Mouse (Mus musculus): Measurements from ENCODE around the gene Smyd1. TPM values are rescaled to one million over a fixed set of nuclear protein-coding genes. Genes with fewer than 3 reads are reported as not detected.

Gene Smyd1
- 0.17 and 0.26 TPM in 2 replicates for polyA plus RNA-seq (2012; rRNA removed)

DNA sequence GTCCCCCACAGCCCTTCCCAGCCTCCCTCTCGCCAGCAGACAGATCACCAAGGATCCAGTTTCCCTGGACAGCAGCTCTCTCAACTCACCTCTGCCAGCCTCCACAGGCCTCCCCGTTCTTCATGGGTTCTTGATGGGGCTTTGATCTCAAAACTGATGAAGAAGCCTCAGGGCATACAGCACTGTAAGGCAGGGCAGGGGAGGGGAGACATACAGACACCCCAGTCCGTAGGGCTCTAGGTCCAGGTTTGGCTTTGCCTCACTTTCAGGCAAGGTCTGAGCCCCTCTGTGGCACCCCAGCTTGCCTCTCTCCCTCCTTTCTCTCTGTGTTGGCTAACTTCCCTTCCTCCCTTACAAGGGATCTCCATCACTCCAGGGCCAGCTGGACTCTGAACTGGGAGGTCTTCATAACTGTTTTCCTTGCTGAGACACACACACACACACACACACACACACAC lies at the start of gene Smyd1:
Gene Smyd1 (minus strand): TSS at position 408 of the 458 bp plus-strand sequence.

DNA sequence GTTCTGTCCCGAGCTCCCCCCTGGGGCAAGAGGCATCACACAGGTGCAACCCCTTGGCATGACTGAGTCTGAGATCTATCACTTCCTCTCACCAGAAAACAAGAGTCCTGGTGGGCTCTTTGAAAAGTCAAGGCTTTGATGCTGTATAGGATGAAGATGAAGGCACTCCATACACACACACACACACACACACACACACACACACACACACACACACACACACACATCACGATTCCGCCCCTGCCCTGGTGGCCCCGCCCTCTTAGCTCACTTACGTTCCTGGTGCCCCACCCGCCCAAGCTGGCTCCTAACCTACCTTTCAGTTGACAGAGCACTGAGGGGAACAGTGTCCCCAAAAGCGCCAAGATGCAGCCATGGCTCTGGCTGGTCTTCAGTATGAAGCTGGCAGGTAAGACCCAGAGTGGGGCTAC lies 473 bp upstream of the Smyd1 start, which contains the start of gene Cd8b1:
Gene Cd8b1 (plus strand): TSS at position 298 of the 431 bp plus-strand sequence.

DNA sequence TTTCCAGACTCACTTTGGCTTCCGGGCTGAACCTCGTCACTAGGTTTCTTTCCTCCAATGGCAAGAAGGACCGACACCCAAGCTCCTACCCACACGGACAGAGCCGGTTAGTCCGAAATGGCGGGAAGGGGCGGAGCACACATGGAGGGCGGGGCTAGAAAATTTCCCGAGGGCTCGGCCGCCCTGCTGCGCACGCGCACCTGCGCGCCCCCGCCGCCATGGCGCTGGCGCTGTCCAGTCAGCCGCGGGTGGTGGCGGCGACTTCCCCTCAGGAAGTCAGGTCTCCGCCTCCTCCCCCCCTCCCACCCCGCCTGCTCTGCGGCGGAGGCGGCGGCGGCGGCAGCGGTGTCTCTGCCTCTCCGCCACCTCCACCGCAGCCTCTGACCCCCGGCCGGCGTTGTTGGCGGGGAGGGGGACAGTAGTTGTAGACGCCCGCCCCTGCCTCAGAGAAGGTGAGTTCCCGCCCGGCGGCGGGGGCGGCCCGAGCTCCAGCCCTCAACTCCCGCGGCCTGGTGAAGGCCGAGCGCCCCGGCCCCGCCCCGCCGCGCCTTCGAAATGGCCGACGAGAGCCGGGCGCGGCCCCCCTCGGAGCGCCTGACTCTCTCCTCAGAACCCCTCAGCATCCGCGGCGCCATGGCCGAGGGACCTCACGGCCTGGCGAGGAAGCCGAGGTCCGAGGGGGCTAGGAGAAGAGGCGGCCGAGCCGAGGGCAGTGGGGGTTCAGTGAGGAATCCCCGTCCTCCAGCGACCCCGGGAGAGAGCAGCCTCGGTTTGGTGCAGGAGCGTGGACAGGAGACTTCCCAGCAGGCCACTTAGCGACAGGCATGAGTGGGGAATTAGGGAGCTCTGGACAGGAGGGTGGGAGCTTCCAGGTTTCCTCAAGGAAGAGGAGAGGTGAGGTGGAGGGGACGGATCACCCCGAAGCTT lies 50.4 kb downstream of the Smyd1 start, which contains the start of gene Krcc1:
Gene Krcc1 (plus strand): TSS at position 289 of the 927 bp plus-strand sequence.

DNA sequence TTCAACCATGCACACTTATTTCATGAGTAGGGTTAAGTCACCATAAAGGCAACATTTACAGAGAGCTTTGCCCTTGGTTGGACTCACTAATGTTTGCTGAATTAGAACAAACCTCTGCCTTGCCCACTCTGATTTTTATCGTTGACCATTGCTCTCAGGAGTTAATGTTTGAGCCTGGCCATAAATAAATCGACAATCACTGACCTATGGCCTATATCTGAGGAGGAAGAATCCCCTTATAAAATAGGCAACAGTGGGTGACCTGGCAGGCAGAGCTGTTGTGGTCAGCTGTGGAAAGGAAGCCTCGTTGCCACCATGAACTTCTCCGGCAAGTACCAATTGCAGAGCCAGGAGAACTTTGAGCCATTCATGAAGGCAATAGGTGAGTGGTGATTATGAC lies 122.4 kb downstream of the Smyd1 start, which contains the start of gene Fabp1:
Gene Fabp1 (plus strand): TSS at position 216 of the 400 bp plus-strand sequence.

Other genes starting within 250 kb of the Smyd1 start
- 11.6 and 14.1 TPM in 2 replicates for gene Thnsl2, start 177.8 kb downstream of the Smyd1 start, polyA plus RNA-seq (2012; rRNA removed)
- 0.45 TPM in 1 of 2 replicates, not detected in the other for gene Fabp1, start 122.4 kb downstream of the Smyd1 start, polyA plus RNA-seq (2012; rRNA removed)
- 5.4 and 6.8 TPM in 2 replicates for gene Krcc1, start 50.6 kb downstream of the Smyd1 start, polyA plus RNA-seq (2012; rRNA removed)
- gene Cd8b1, start 555 bp upstream of the Smyd1 start, polyA plus RNA-seq (2012; rRNA removed): 0.14 TPM in 1 of 2 replicates, not detected in the other
- 0.06 and 0.10 TPM in 2 replicates for gene Cd8a, start 51.2 kb upstream of the Smyd1 start, polyA plus RNA-seq (2012; rRNA removed)
- gene Rmnd5a, start 118.4 kb upstream of the Smyd1 start, polyA plus RNA-seq (2012; rRNA removed): 19.4 and 20.7 TPM in 2 replicates
- 31.2 and 49.0 TPM in 2 replicates for gene Rnf103, start 171.7 kb upstream of the Smyd1 start, polyA plus RNA-seq (2012; rRNA removed)
- 26.3 and 30.6 TPM in 2 replicates for gene Chmp3, start 221.6 kb upstream of the Smyd1 start, polyA plus RNA-seq (2012; rRNA removed)